Mouse (Mus musculus) heart, adult 2 months (tissue): ENCODE results near the gene Bhmt2.

Source experiments
- CTCF ChIP-seq: fragments of 200-600 bp; IDR thresholded peaks from 2 replicates; pipeline ENCODE4 v1.8.1; 2022; ENCODE audit warnings: antibody characterized with exemption, mild to moderate bottlenecking, moderate library complexity
- EP300 ChIP-seq: fragments of 200-500 bp; IDR thresholded peaks from 2 replicates; pipeline ENCODE4 v1.6.1; 2011; ENCODE audit warnings: low read depth, low read length, control low read depth; ENCODE audit not compliant: insufficient read depth
- POLR2A ChIP-seq: fragments of 200-500 bp; IDR thresholded peaks from 2 replicates; pipeline ENCODE4 v1.6.1; 2011; ENCODE audit warnings: mild to moderate bottlenecking, low read depth, low read length, control low read depth; ENCODE audit not compliant: insufficient read depth

DNA sequence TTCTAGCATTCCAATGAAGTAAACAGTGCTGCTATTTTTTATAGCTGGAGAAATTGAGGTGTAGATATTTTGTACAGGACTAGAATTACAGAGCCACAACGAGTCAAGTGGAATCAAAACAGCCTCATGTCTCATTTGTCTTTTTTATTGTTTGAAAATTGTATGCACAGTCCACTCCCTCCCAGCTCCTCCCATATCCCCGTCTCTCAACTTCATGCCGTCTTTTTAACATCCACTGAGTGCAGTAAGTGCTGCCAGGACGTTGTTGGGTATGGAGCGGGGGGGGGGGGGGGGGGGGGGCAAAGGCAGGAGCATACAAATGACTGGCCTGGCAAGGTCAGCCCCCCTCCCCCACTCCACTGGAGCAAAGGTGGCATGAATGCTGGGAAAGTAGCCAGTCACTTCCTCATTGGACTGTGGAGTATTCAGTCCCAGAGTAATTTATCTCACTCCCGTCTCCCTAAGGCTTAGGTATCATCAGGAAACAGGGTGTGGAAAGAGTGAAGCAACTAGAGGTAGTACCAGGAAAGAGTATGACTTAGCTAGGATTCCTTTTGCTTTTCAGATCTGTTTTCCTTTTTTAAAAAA lies 59.6 kb downstream of the Bhmt2 start:
- TF ChIP-seq CTCF: no peak
- TF ChIP-seq POLR2A: no peak
- no peak for TF ChIP-seq EP300
